Mouse (Mus musculus): ENCODE data around the gene Shisa8.
A peak's percentile ranks its signal among the peaks of the same experiment; 100 is the strongest.

DNA sequence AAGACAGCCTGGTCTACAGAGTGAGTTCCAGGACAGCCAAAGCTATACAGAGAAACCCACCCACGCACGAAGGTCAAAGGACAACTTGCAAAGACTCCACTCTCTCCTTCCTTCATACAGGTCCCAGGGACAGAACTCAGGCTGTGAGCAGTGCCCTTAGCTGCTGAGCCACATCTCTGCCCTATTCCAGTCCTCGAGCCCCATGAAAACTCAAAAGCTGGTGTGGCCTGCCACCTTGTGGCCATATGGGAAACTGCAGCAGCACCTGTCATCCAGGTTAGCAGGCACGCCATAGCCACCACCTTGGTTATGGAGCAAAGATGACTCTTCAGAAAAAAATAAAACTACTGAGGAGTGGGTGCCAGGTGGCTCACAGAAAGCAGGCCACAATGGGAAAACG is 23.9 kb upstream of the Shisa8 start:
- TF ChIP-seq POLR2A (IDR thresholded peaks at IDR 0.05; ENCODE audit: borderline replicate concordance, control insufficient read depth, low read depth, low read length) (no peak), CTCF (IDR thresholded peaks at IDR 0.05; ENCODE audit: control insufficient read depth, insufficient read depth, low read length) (peak; percentile 96)
